Mouse (Mus musculus) liver, adult 10 weeks (tissue): ENCODE data around the gene Dpp8. TPM values are rescaled to one million over a fixed set of nuclear protein-coding genes. Genes with fewer than 3 reads are reported as not detected.

Experiments
- polyA plus RNA-seq: library from polyadenylated mRNA; stranded (reverse); fragments of 350-450 nt; fragmentation: Illumina TruSeq; extraction: RNeasy Lipid Tissue Mini Kit (QIAGEN cat#74804); gene quantifications from one replicate; pipeline ENCODE4 v1.2.3, GENCODE M21; 2014; ENCODE audit warnings: low read depth, low replicate concordance

Gene Dpp8
- polyA plus RNA-seq, result 42.6 TPM

GRCm38 (mm10) chr9:65032269-65033108 is at the start of gene Dpp8:
Gene Dpp8 (plus strand): TSS chr9:65032414.

GRCm38 (mm10) chr9:65020991-65021886 is 11.0 kb upstream of the Dpp8 start, which contains the start of gene Hacd3:
Gene Hacd3 (minus strand): TSS chr9:65021693.

DNA sequence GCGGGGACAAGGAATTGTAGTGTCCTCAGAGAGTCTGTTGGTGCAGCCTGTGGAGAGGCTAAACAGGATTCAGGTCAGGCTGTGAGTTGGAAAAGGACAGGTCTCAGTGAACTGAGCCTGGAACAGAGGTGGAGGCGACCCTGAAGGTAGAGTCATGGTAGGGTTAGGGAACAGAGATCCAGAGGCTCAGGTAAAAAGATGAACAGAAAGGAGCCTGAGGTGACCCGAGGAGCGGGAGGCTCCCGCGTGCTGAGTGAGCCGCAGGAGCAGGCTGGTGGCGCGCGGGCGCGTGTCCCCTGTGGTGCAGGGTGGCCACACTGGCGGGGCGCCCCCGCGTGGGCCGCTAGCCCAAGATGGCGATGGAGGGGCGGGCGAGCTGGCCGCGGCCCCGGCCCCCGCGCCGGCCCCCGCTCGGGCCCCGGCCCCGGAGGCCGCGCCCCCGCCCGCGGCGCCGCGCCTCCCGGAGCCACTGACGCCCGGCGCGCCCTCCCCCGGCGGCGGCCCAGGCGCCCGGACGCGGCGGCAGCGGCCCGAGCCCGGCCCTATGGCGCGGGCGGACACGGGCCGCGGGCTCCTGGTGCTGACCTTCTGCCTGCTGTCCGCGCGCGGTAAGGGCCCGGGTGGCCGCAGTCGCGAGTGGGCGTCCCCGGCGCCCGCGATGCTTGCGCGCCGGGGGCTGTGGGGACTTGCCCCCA is 68.9 kb downstream of the Dpp8 start, which contains the start of gene Igdcc4:
Gene Igdcc4 (plus strand): TSS at position 496 of the 695 bp plus-strand sequence.

Other genes with a start within 250 kb of the Dpp8 start
- gene Dennd4a, start 221.1 kb upstream of the Dpp8 start, polyA plus RNA-seq, result 20.1 TPM
- not detected for gene Slc24a1, start 80.8 kb upstream of the Dpp8 start, polyA plus RNA-seq
- gene Ints14, start 71.5 kb upstream of the Dpp8 start, polyA plus RNA-seq, result 7.2 TPM
- 187 TPM for gene Hacd3, start 10.7 kb upstream of the Dpp8 start, polyA plus RNA-seq
- gene Igdcc4, start 69.1 kb downstream of the Dpp8 start, polyA plus RNA-seq, result 0.13 TPM
- not detected for gene Igdcc3, start 108.8 kb downstream of the Dpp8 start, polyA plus RNA-seq
- gene Parp16, start 162.9 kb downstream of the Dpp8 start, polyA plus RNA-seq, result 10.5 TPM
- gene Cilp, start 232.8 kb downstream of the Dpp8 start, polyA plus RNA-seq, result 0.21 TPM